Mouse (Mus musculus): ENCODE measurements around the gene Olfr1221.

GRCm38 (mm10) chr2:89105651-89106050 is 11.4 kb downstream of the Olfr1221 start:
- TF ChIP-seq CTCF (conservative IDR thresholded peaks at IDR 0.05; ENCODE audit: low read length) (no peak), NANOG (IDR thresholded peaks at IDR 0.05; ENCODE audit: borderline replicate concordance, low read length) (no peak)

Data from E14TG2a.4 (cell line).